Mouse (Mus musculus): ENCODE measurements around the gene Phactr3. TPM values are rescaled to one million over a fixed set of nuclear protein-coding genes. Genes with fewer than 3 reads are reported as not detected.
"Not testable (repeated sequence)": the region's sequence is repeated elsewhere in the genome, so short reads cannot be mapped to it uniquely, and the experiment has no call there.

Phactr3 gene
- polyA plus RNA-seq (2011; ENCODE audit: insufficient read depth, insufficient read length, low replicate concordance, missing spikeins), result not detected in 2 replicates

DNA sequence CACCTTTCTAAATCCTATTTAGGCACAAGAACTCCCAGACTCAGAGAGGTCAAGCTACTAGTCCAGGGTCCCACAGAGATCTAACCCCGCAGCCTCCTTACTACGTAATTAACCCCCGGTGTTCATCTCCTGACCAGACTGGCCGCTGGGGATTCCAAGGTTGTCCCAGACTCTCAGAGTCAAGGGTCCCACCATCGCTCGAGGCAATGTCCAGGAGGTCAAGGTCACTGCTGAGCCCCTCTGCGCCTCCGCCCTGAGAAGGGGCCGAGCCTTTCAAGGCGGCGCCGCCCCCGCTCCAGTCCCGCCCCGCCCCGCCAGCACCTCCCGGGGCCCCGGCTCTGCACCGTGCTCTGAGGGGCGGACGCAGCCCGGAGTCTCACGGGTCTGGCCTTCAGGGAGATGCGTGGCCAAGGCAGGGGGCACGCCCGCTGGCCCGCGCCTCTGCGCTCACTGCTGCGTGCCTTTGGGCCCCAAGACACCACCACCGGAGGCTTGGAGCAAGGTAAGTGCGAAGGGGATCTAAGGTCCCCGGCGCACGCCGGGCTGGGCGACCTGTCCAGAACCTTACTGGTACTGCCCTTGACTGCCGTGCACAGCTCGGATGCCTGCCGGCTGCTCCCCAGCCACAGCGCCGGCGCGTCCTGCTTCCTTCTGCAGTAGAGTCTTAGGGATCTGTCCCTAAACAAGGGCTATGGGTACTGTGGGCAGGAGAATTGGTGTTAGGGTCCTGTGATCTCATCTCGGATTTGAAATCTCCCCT, at the start of gene Phactr3:
Gene Phactr3, plus strand, starts transcription at position 175 of the 760 bp plus-strand sequence.
- no peak within 1 kb of the TSS for H3K4me3 ChIP-seq (replicated peaks; ENCODE audit: control insufficient read depth, low read depth, low read length)
- H3K27ac ChIP-seq (ENCODE audit: control insufficient read depth, insufficient read depth, low read depth, low read length, poor library complexity), result no peak within 1 kb of the TSS
- no peaks in the 10 kb centered on the region for H3K4me1 ChIP-seq (ENCODE audit: control insufficient read depth, insufficient read depth, low read length)
- no peak for TF ChIP-seq CTCF (IDR thresholded peaks at IDR 0.05; ENCODE audit: control insufficient read depth, insufficient read depth, low read length)
- no peak for TF ChIP-seq POLR2A (IDR thresholded peaks at IDR 0.05; ENCODE audit: borderline replicate concordance, control insufficient read depth, low read depth, low read length)
- WGBS, result 5% methylated on average over 45 of the region's 45 CpGs

DNA sequence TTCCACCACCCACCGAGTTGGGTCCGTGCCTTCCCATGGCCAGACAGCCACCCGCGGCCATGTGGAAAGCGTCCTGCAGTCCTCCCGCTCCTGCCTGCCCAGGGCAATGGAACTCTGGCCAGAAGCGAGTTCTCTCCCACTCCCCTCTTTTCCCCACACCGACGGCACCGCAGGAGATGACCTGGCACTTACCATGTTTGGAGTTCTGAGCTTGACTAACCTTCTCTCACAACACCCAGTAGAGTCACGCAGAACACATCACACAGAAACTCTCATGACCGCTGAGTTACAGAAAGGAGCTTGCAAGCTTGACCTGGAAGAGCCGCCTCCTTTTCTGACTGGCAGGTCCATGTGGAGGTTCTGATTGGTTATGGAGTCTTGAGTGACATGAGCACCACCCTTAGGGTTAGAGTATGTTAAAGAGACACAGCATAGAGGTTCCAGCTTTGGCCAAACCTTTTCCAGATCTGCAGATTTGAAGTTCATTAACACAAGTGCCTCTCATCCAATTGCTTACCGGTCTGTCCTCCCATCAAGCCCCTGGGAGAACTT, 40.5 kb upstream of the Phactr3 start, which contains the start of gene Zfp931:
Gene Zfp931, minus strand, starts transcription at position 311 of the 552 bp plus-strand sequence.
- WGBS, result 0% methylated on average over 2 of the region's 14 CpGs

DNA sequence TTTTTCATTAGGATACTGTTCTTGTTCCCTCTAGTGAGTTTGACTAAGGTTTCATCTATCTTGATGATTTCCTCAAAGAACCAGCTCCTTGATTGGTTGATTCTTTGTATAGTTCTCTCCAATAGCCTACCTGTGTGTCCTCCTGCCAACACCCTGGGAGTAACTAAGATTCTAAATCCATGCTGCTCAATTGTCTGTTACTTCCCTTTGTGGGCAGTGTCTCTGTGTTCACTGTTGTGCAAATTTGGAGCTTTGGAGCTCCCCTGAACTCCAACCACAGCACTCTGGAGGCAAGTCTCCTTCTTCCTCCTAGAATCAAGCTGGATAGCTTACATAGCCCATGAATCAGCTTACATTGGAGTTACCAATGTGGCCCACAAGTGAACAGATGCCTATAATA, 29.2 kb upstream of the Phactr3 start:
- H3K4me3 ChIP-seq (replicated peaks; ENCODE audit: control insufficient read depth, low read depth, low read length), result no peak overlapping the region
- H3K27ac ChIP-seq (ENCODE audit: control insufficient read depth, insufficient read depth, low read depth, low read length, poor library complexity), result no peak overlapping the region
- no peaks in the 10 kb centered on the region for H3K4me1 ChIP-seq (ENCODE audit: control insufficient read depth, insufficient read depth, low read length)
- TF ChIP-seq CTCF (IDR thresholded peaks at IDR 0.05; ENCODE audit: control insufficient read depth, insufficient read depth, low read length), result no peak
- TF ChIP-seq POLR2A (IDR thresholded peaks at IDR 0.05; ENCODE audit: borderline replicate concordance, control insufficient read depth, low read depth, low read length), result no peak

More for the DNA sequence above, 40.5 kb upstream of the Phactr3 start, which contains the start of gene Zfp931:
- H3K4me3 ChIP-seq (replicated peaks; ENCODE audit: control insufficient read depth, low read depth, low read length); H3K4me1 ChIP-seq (ENCODE audit: control insufficient read depth, insufficient read depth, low read length); H3K27ac ChIP-seq (ENCODE audit: control insufficient read depth, insufficient read depth, low read depth, low read length, poor library complexity): not testable (repeated sequence)

DNA sequence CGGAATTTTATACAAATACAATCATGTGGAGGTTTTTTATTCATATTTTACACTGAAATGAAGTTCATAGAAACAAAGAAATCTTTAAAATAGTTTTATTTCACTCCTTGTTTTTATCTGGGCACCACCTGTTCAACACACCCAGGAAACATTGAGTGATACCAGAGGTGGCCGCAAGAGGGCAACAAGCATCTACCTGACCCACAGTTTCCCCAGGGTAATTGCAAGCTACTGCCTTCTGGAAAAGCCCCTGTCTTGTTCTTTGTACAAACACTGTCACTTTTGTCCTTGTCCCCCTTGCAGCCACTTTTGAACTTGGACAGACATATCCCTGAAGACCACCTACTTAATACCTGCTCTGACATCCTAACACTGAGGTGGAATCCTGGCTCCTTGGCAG, 20.8 kb upstream of the Phactr3 start:
- H3K4me1 ChIP-seq (ENCODE audit: control insufficient read depth, insufficient read depth, low read length), result no peaks in the 10 kb centered on the region; the same call in 1 of the 2 replicates
- H3K4me3 ChIP-seq (replicated peaks; ENCODE audit: control insufficient read depth, low read depth, low read length), result no peak overlapping the region
- TF ChIP-seq POLR2A (IDR thresholded peaks at IDR 0.05; ENCODE audit: borderline replicate concordance, control insufficient read depth, low read depth, low read length) (no peak), CTCF (IDR thresholded peaks at IDR 0.05; ENCODE audit: control insufficient read depth, insufficient read depth, low read length) (peak; percentile 49; the same call in 1 of the 2 replicates)
- no peak overlapping the region for H3K27ac ChIP-seq (ENCODE audit: control insufficient read depth, insufficient read depth, low read depth, low read length, poor library complexity)
- 14% methylated on average over 2 of the region's 2 CpGs for WGBS

DNA sequence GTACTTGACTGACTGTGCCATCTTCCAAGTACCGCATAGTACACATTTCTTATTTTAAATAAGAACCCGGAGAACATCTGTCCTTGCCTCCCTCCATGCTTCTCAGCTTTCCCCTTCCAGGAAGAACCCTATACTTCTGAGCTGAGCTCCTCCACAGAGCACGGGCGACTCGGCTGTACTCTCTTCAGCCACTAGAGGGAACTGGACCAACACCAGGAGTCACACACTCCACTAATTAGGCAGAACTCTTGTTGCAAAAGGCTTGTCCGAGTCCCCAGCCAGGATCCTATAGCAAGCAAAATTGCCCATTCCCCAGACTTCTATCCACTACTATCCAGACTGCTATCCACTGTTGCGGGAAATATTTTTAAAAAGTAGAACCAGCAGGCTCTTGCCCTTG, 16.8 kb upstream of the Phactr3 start:
- Histone ChIP-seq H3K27ac (ENCODE audit: control insufficient read depth, insufficient read depth, low read depth, low read length, poor library complexity) (no peak overlapping the region), H3K4me3 (replicated peaks; ENCODE audit: control insufficient read depth, low read depth, low read length) (no peak overlapping the region), H3K4me1 (ENCODE audit: control insufficient read depth, insufficient read depth, low read length) (no peaks in the 10 kb centered on the region; the same call in 1 of the 2 replicates)
- WGBS, result 12% methylated on average over 7 of the region's 7 CpGs
- TF ChIP-seq CTCF (IDR thresholded peaks at IDR 0.05; ENCODE audit: control insufficient read depth, insufficient read depth, low read length) (0 out of 2 replicates have a peak, but pooled peaks have one; percentile 32), POLR2A (IDR thresholded peaks at IDR 0.05; ENCODE audit: borderline replicate concordance, control insufficient read depth, low read depth, low read length) (no peak)

DNA sequence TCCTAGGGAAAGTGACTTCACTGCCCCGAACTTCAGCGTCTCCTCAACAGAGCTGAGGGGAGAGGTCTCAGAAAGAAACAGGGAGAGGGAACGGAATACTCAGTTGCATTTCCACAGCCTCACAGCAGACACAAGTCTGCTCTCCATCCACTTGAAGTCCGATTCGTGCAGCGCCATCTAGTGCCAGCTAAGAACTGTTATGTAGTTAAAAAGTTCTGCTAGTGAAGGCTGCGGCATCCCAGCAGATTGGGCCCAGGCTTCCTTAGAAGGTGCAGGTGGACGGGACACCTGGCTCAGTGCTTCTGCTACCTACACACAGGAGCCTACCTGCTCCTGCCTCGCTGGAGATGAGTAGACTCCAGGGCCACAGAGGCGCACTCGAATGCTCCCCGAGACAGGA, 829 bp upstream of the Phactr3 start:
- WGBS, result 26% methylated on average over 12 of the region's 12 CpGs
- no peak overlapping the region for H3K4me3 ChIP-seq (replicated peaks; ENCODE audit: control insufficient read depth, low read depth, low read length)
- H3K27ac ChIP-seq (ENCODE audit: control insufficient read depth, insufficient read depth, low read depth, low read length, poor library complexity), result no peak overlapping the region
- TF ChIP-seq POLR2A (IDR thresholded peaks at IDR 0.05; ENCODE audit: borderline replicate concordance, control insufficient read depth, low read depth, low read length) (no peak), CTCF (IDR thresholded peaks at IDR 0.05; ENCODE audit: control insufficient read depth, insufficient read depth, low read length) (peak; percentile 25; the same call in 1 of the 2 replicates)
- no peaks in the 10 kb centered on the region for H3K4me1 ChIP-seq (ENCODE audit: control insufficient read depth, insufficient read depth, low read length)

DNA sequence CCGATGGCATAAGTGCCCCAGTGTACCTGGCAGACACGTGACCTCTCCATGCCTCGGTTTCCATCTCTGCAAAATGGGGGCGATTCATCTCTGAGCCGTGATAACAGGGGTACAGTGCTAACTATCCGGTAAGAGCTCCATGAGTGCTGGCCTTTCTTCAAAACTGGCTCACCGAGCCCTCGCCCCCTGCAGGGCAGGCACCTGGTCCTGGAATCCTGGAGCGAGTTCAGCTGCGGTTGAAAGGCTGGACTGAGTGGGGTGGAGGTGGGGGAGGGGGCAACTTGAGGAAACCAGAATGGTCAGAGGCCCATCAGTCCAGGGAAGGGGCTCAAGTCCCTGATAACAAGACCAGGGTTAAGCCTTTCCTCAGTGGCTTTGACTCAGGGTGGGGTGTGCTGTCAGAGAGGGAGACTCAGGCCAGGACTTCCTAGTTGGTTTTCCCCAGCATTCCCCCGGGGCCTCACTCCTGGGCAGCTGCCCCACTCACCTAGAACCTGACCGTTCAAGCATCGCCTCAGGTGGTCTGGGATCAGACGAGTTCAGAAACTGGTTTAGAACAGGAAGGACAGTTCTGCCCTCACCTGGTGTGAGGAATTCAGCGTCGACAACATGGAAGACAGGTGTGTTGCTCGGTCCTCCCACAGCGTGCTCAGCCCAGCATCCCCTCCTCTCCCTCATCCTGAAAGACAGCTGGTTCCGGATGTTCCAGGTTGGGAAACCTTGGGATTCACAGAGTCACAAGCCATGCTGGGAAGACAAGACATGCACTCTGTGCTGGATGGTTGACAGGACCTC, 983 bp downstream of the Phactr3 start:
- WGBS, result 25% methylated on average over 19 of the region's 19 CpGs
- H3K4me3 ChIP-seq (replicated peaks; ENCODE audit: control insufficient read depth, low read depth, low read length), result no peak overlapping the region
- TF ChIP-seq POLR2A (IDR thresholded peaks at IDR 0.05; ENCODE audit: borderline replicate concordance, control insufficient read depth, low read depth, low read length) (no peak), CTCF (IDR thresholded peaks at IDR 0.05; ENCODE audit: control insufficient read depth, insufficient read depth, low read length) (no peak)
- no peaks in the 10 kb centered on the region for H3K4me1 ChIP-seq (ENCODE audit: control insufficient read depth, insufficient read depth, low read length)
- no peak overlapping the region for H3K27ac ChIP-seq (ENCODE audit: control insufficient read depth, insufficient read depth, low read depth, low read length, poor library complexity)

DNA sequence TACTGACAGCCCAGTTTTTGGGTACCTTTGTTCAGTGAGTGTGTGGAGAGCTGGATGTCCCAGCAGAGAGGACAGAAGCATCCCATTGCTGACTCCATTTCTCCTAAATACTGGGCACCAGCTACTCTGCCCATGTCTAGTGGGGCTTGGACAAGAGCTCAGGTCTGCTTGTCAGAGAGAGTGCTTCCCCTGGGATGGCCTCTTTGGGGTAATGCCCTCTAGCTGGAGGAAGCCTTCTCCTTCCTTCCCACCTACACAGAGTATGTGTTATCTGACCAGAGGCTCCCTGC, 1.5 kb downstream of the Phactr3 start:
- no peaks in the 10 kb centered on the region for H3K4me1 ChIP-seq (ENCODE audit: control insufficient read depth, insufficient read depth, low read length)
- no peak overlapping the region for H3K4me3 ChIP-seq (replicated peaks; ENCODE audit: control insufficient read depth, low read depth, low read length)
- TF ChIP-seq CTCF (IDR thresholded peaks at IDR 0.05; ENCODE audit: control insufficient read depth, insufficient read depth, low read length) (no peak), POLR2A (IDR thresholded peaks at IDR 0.05; ENCODE audit: borderline replicate concordance, control insufficient read depth, low read depth, low read length) (no peak)
- no peak overlapping the region for H3K27ac ChIP-seq (ENCODE audit: control insufficient read depth, insufficient read depth, low read depth, low read length, poor library complexity)
